Mouse (Mus musculus): ENCODE data around the gene Nxpe3. TPM values are rescaled to one million over a fixed set of nuclear protein-coding genes. Genes with fewer than 3 reads are reported as not detected.

Nxpe3 gene
- polyA plus RNA-seq, 1 experiment from 2014 or later, result 1.3 TPM

DNA sequence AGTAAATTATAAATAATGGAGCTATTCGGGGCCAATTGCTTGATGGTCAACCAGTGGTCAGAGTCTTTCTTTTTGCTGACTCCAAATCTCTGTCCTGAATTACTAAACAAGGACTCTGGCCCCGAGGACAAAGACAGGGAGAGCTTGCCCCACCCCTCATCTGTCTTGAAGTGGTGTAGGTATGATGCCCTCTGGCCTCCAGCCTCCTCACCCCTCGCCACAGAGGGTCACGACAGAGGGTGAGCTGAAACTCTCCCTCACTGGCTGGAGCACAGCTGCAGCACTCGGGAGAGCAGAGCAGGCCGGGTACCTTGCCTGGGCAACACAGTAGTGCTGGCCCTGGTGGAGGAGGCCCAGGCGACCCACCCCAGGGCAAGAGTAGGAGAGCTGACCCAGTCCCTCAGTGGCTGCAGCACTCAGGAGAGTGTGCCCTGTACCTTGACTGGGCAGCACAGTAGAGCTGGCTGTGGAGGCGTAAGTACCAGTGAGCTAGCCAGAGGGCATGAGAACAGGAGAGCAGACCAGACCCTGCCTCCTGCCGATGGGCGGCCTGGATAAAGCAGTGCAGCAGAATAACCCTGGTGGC lies 15.2 kb upstream of the Nxpe3 start:
- no peaks in the 10 kb centered on the region for H3K4me1 ChIP-seq (ENCODE audit: control insufficient read depth, insufficient read depth, low read length)
- H3K9ac ChIP-seq (replicated peaks; ENCODE audit: low read depth, low read length), result no peak overlapping the region
- peaks cover 29% of the 10 kb centered on the region for H3K36me3 ChIP-seq (ENCODE audit: control insufficient read depth, insufficient read depth, low read length)
- H3K27ac ChIP-seq (ENCODE audit: low read depth, low read length), result no peak overlapping the region
- no peaks in the 10 kb centered on the region for H3K9me3 ChIP-seq (ENCODE audit: control insufficient read depth, low read length)
- H3K4me3 ChIP-seq (ENCODE audit: low read depth, low read length), result no peak overlapping the region
- ATAC-seq (ENCODE audit: low read depth), result no peak
- no peak overlapping the region for H3K4me2 ChIP-seq (ENCODE audit: low read depth, low read length)
- no peaks in the 10 kb centered on the region for H3K27me3 ChIP-seq (ENCODE audit: control insufficient read depth, insufficient read depth, low read length)
- WGBS, result 93% methylated on average over 10 of the region's 10 CpGs

DNA sequence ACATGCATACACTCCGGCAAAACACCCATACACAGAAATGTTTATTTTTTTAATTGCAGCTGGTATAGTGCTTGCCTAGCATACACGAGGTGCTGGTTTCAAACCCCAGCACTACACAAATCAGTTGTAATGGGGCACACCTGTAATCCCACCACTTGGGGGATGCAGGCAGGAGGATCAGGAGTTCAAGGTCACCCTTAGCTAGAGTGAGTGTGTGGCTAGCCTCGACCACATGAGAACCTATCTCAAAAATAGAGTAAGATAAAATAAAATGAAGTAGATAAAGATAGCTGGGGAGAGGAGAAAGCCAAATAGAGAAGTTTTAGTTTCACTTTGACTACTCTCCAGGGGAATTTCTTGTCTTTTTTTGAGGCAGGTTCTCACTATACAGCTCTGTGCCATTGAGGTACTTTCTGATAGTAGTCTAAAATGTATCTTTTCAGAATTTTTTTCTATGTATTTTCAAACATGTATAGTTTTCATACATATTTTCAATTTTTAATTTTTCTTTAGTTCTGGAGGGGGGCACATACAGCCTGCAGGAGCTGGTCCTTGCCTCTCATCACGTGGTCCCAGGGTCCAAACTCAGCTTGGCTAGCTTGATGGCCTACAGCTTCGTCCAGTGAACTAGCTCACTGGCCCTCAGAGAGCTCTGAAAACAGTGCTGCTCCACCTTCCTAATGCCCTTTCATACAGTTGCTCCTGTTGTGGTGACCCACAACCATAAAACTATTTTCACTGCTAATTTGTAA lies 12.0 kb upstream of the Nxpe3 start:
- peaks cover 27% of the 10 kb centered on the region for H3K36me3 ChIP-seq (ENCODE audit: control insufficient read depth, insufficient read depth, low read length)
- H3K27me3 ChIP-seq (ENCODE audit: control insufficient read depth, insufficient read depth, low read length), result no peaks in the 10 kb centered on the region
- ATAC-seq (ENCODE audit: low read depth), result no peak
- no peak overlapping the region for H3K27ac ChIP-seq (ENCODE audit: low read depth, low read length)
- H3K4me2 ChIP-seq (ENCODE audit: low read depth, low read length), result no peak overlapping the region
- no peak overlapping the region for H3K9ac ChIP-seq (replicated peaks; ENCODE audit: low read depth, low read length)
- WGBS, result 94% methylated on average over 5 of the region's 5 CpGs
- no peaks in the 10 kb centered on the region for H3K4me1 ChIP-seq (ENCODE audit: control insufficient read depth, insufficient read depth, low read length)
- H3K9me3 ChIP-seq (ENCODE audit: control insufficient read depth, low read length), result no peaks in the 10 kb centered on the region
- no peak overlapping the region for H3K4me3 ChIP-seq (ENCODE audit: low read depth, low read length)

DNA sequence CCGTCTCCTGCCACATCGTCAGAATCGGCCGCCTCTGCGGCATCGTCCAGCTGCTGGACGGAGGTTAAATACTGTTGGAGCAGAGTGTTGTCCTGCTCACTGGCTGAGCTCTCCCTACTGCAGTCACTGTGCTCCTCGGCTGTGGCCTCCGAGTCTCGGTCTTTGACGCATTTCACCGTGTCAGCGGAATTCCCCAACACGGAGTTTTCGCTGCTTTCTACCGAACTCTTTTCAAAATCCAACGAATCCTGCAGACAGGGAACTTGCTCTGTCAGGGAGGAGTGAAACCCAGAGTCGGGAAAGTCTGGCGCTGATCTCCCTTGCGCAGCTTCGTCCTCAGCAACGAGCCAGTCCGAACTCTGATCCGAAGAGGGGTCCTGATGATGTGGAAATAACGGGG lies 10.3 kb upstream of the Nxpe3 start:
- no peak overlapping the region for H3K4me3 ChIP-seq (ENCODE audit: low read depth, low read length)
- H3K4me2 ChIP-seq (ENCODE audit: low read depth, low read length), result no peak overlapping the region
- no peaks in the 10 kb centered on the region for H3K4me1 ChIP-seq (ENCODE audit: control insufficient read depth, insufficient read depth, low read length)
- H3K9me3 ChIP-seq (ENCODE audit: control insufficient read depth, low read length), result no peaks in the 10 kb centered on the region
- H3K27ac ChIP-seq (ENCODE audit: low read depth, low read length), result no peak overlapping the region
- peaks cover 24% of the 10 kb centered on the region for H3K36me3 ChIP-seq (ENCODE audit: control insufficient read depth, insufficient read depth, low read length)
- H3K9ac ChIP-seq (replicated peaks; ENCODE audit: low read depth, low read length), result no peak overlapping the region
- WGBS, result 96% methylated on average over 25 of the region's 25 CpGs
- ATAC-seq (ENCODE audit: low read depth), result no peak
- H3K27me3 ChIP-seq (ENCODE audit: control insufficient read depth, insufficient read depth, low read length), result no peaks in the 10 kb centered on the region

DNA sequence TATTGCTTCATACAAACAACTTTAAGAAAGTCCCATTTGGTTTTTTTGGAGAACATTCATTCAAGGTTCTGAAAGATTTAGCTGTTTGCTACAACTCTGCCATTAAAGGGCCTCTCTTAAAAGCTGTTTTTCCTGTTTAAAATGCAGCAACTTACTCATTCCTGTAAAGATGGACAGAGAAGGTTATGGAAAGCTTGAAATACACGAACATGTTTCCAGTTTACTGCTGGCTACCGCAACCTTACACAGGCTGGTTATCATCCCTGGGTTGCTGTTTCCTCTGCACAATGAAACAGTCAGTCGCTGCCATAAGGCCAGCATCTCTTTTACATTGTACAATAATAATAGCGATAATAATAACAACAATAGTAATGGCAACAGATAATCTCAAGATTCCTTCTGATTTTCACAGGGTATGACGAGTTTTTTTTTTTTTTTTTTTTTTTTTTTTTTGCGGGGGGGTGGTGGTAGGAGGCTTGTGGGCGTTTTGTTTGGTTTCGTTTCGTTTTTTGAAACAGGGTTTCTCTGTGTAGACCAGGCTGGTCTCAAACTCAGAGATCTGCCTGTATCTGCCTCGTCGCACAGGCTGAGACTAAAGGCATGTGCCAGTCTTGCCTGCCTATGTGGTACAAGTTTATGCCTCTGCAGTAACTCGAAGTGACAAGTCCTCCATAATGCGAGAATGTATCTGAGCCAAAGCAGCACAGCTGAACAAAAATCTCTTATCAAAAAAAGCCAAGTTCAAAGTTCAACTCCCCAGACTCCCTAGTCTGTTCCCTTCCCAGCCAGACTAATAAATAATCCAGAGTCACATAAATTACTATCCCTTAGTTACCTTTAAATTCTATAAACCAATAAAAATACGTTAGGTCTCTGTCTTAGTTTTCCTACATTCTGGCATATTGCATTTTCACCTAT lies 7.0 kb upstream of the Nxpe3 start:
- Histone ChIP-seq H3K36me3 (ENCODE audit: control insufficient read depth, insufficient read depth, low read length) (peaks cover 13% of the 10 kb centered on the region; the same call in 1 of the 2 replicates), H3K9me3 (ENCODE audit: control insufficient read depth, low read length) (no peaks in the 10 kb centered on the region), H3K4me3 (ENCODE audit: low read depth, low read length) (no peak overlapping the region), H3K27ac (ENCODE audit: low read depth, low read length) (no peak overlapping the region), H3K27me3 (ENCODE audit: control insufficient read depth, insufficient read depth, low read length) (no peaks in the 10 kb centered on the region), H3K4me2 (ENCODE audit: low read depth, low read length) (no peak overlapping the region), H3K4me1 (ENCODE audit: control insufficient read depth, insufficient read depth, low read length) (no peaks in the 10 kb centered on the region), H3K9ac (replicated peaks; ENCODE audit: low read depth, low read length) (no peak overlapping the region)
- WGBS, result 91% methylated on average over 14 of the region's 14 CpGs
- no peak for ATAC-seq (ENCODE audit: low read depth)

DNA sequence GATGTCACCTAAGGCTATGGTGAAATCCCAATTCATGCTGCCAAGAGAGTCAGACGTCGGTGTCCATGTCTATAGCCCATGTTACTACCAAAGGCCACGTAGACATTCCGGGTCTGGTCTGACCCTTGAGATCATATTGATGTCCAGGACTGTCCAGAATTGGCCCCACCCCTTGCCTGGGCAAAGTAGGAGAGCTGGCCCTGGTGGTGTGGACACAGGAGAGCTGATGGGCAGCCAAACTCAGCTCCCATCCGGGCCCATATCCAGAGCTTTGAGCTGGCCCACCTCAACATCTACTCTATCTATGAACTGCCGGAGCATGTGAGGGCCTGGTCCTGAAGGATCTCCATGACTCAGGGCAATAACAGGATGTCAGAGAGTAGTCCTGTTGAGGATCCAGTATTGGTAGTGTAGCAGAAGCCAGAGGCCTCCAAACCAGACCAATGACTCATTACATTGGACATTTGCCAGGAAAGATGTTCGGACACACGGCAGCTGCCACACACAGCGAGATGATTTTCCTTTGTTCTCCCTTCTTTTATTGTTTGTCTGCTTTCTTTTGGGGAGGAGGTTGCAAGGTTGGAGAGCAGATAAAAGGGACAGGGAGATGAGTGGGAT lies 3.4 kb upstream of the Nxpe3 start:
- Histone ChIP-seq H3K27me3 (ENCODE audit: control insufficient read depth, insufficient read depth, low read length) (no peaks in the 10 kb centered on the region), H3K4me3 (ENCODE audit: low read depth, low read length) (no peak overlapping the region), H3K9ac (replicated peaks; ENCODE audit: low read depth, low read length) (no peak overlapping the region), H3K4me2 (ENCODE audit: low read depth, low read length) (no peak overlapping the region), H3K9me3 (ENCODE audit: control insufficient read depth, low read length) (no peaks in the 10 kb centered on the region), H3K4me1 (ENCODE audit: control insufficient read depth, insufficient read depth, low read length) (no peaks in the 10 kb centered on the region; the same call in 1 of the 2 replicates), H3K36me3 (ENCODE audit: control insufficient read depth, insufficient read depth, low read length) (no peaks in the 10 kb centered on the region; the same call in 1 of the 2 replicates), H3K27ac (ENCODE audit: low read depth, low read length) (no peak overlapping the region)
- ATAC-seq (ENCODE audit: low read depth), result no peak
- WGBS, result 75% methylated on average over 9 of the region's 9 CpGs

DNA sequence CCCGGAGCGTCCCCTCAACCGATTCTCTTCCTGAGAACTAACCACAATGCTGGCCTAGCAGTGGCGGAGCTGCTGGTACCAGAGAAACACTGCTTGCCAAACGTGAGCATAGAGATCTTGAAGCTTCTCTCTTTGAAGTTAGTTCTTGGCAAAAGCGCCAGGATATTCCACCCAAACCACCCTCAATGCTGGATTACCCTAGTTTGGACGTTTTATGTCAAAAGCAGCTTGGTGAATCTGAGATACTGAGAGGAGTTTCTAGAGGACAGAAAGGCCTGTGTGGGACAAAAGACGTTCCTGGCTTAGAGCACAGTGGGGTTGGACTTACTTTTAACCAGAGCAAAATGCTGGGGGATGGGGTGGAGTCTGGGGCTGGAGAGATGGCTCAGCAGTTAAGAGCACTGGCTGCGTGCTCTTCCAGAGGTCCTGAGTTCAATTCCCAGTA lies 588 bp upstream of the Nxpe3 start:
- peak overlapping the region; percentile 53 for H3K4me2 ChIP-seq (ENCODE audit: low read depth, low read length)
- WGBS, result 5% methylated on average over 9 of the region's 9 CpGs
- peak overlapping the region; percentile 76 for H3K4me3 ChIP-seq (ENCODE audit: low read depth, low read length)
- H3K27ac ChIP-seq (ENCODE audit: low read depth, low read length), result peak overlapping the region; percentile 79
- ATAC-seq (ENCODE audit: low read depth), result peak; percentile 13; the same call in 1 of the 2 replicates
- no peaks in the 10 kb centered on the region for H3K9me3 ChIP-seq (ENCODE audit: control insufficient read depth, low read length)
- no peaks in the 10 kb centered on the region; the same call in 1 of the 2 replicates for H3K4me1 ChIP-seq (ENCODE audit: control insufficient read depth, insufficient read depth, low read length)
- H3K27me3 ChIP-seq (ENCODE audit: control insufficient read depth, insufficient read depth, low read length), result no peaks in the 10 kb centered on the region
- no peaks in the 10 kb centered on the region for H3K36me3 ChIP-seq (ENCODE audit: control insufficient read depth, insufficient read depth, low read length)
- peak overlapping the region; percentile 89 for H3K9ac ChIP-seq (replicated peaks; ENCODE audit: low read depth, low read length)

DNA sequence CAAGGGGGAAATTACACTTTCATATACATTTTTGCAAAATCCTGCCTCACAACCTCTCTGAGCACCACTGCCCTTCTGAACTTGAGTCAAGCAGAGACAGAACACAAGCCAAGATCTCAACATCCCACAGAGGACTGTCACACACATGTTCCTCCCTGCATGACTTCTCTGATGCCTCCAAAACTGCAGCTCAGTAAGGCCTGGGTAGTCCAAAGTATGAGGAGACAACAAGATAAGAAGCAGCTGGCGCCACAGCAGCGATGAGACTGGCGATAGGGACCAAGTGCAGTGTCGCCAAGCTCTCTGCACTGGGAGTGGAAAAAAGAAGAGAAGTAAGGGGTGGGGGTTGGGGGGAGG lies 571 bp downstream of the Nxpe3 start:
- Histone ChIP-seq H3K4me1 (ENCODE audit: control insufficient read depth, insufficient read depth, low read length) (no peaks in the 10 kb centered on the region; the same call in 1 of the 2 replicates), H3K4me2 (ENCODE audit: low read depth, low read length) (peak overlapping the region; percentile 53), H3K9me3 (ENCODE audit: control insufficient read depth, low read length) (no peaks in the 10 kb centered on the region), H3K9ac (replicated peaks; ENCODE audit: low read depth, low read length) (peak overlapping the region; percentile 89), H3K27ac (ENCODE audit: low read depth, low read length) (peak overlapping the region; percentile 79), H3K36me3 (ENCODE audit: control insufficient read depth, insufficient read depth, low read length) (no peaks in the 10 kb centered on the region), H3K4me3 (ENCODE audit: low read depth, low read length) (peak overlapping the region; percentile 76), H3K27me3 (ENCODE audit: control insufficient read depth, insufficient read depth, low read length) (no peaks in the 10 kb centered on the region)
- 0% methylated on average over 4 of the region's 4 CpGs for WGBS
- no peak for ATAC-seq (ENCODE audit: low read depth)

DNA sequence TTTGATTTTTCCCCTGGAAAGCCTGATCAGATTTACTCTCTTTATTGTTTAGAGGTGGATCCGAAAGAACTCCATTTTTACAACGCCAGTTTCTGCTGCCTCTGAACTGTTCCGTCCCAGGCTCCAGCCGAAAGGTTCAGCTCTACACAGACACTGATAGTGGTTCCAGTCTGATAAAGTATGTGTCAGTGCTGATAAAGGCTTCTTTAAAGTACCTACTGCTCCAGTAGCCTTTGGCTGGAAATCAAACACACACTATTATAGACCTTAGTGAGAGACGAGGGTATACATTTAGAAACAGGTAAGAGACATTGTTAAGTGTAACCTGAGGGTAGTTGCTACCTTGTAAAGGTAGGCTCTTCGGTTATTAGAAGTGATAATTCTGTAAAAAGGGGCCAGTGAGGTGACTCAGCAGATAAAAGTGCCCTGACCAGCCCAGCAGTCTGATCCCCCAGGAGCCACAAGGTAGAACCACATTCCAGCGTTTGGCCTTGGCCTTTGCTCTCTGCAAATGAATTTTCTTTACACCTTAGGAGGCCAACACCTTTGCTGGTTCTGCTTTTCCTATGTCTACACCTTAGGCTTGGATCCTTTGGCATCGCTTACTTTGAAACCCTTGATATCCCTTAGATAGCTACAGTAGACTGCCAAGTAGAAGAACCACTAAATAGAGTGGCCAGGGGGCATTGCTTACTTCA lies 1.5 kb downstream of the Nxpe3 start:
- ATAC-seq (ENCODE audit: low read depth), result no peak
- no peak overlapping the region; the same call in 1 of the 2 replicates for H3K4me2 ChIP-seq (ENCODE audit: low read depth, low read length)
- H3K27me3 ChIP-seq (ENCODE audit: control insufficient read depth, insufficient read depth, low read length), result no peaks in the 10 kb centered on the region
- no peaks in the 10 kb centered on the region; the same call in 1 of the 2 replicates for H3K4me1 ChIP-seq (ENCODE audit: control insufficient read depth, insufficient read depth, low read length)
- H3K9me3 ChIP-seq (ENCODE audit: control insufficient read depth, low read length), result no peaks in the 10 kb centered on the region
- 86% methylated on average over 8 of the region's 8 CpGs for WGBS
- H3K27ac ChIP-seq (ENCODE audit: low read depth, low read length), result no peak overlapping the region
- no peak overlapping the region for H3K4me3 ChIP-seq (ENCODE audit: low read depth, low read length)
- no peak overlapping the region for H3K9ac ChIP-seq (replicated peaks; ENCODE audit: low read depth, low read length)
- H3K36me3 ChIP-seq (ENCODE audit: control insufficient read depth, insufficient read depth, low read length), result no peaks in the 10 kb centered on the region
